Mouse (Mus musculus) embryonic fibroblast, embryonic 13.5 days (primary cell): ENCODE measurements around the gene Mgst3. TPM values are rescaled to one million over a fixed set of nuclear protein-coding genes. Genes with fewer than 3 reads are reported as not detected.

Experiments
- H3K27ac ChIP-seq: 2 replicates; pipeline ENCODE4 v1.5.1; 2012; ENCODE audit warnings: low read length, control low read depth, inconsistent platforms; ENCODE audit not compliant: insufficient read depth
- H3K4me1 ChIP-seq: 2 replicates; pipeline ENCODE4 v1.6.1; 2011; ENCODE audit warnings: low read length; ENCODE audit not compliant: control insufficient read depth, insufficient read depth
- H3K4me3 ChIP-seq: 2 replicates; pipeline ENCODE4 v1.5.1; 2011; ENCODE audit warnings: mild to moderate bottlenecking, control low read depth, low read length; ENCODE audit not compliant: insufficient read depth
- CTCF ChIP-seq: IDR thresholded peaks from 2 replicates; pipeline ENCODE4 v1.5.1; 2011; ENCODE audit warnings: mild to moderate bottlenecking, control low read depth, low read length, moderate library complexity, borderline replicate concordance; ENCODE audit not compliant: insufficient read depth
- POLR2A ChIP-seq: IDR thresholded peaks from 2 replicates; pipeline ENCODE4 v1.6.1; 2011; ENCODE audit warnings: low read depth, mild to moderate bottlenecking, control low read depth, low read length, moderate library complexity
- polyA plus RNA-seq: library from polyadenylated mRNA; stranded (reverse); fragments of >200 nt; gene quantifications from 2 replicates; pipeline ENCODE4 v1.2.4, GENCODE M21; 2011; ENCODE audit warnings: low read depth; ENCODE audit not compliant: missing spikeins, insufficient read length

The Mgst3 gene
- polyA plus RNA-seq, 1 experiment = 20.4 TPM

- H3K27ac ChIP-seq = no peak overlapping the region
- H3K4me3 ChIP-seq = no peak overlapping the region
- H3K4me1 ChIP-seq = no peaks in the 10 kb centered on the region
- no peak for TF ChIP-seq POLR2A
- no peak for TF ChIP-seq CTCF
Observed at GRCm38 (mm10) chr1:167342831-167343230, 50.8 kb downstream of the Mgst3 start.

- no peak for TF ChIP-seq CTCF
- TF ChIP-seq POLR2A = no peak
- Histone ChIP-seq H3K27ac (no peak overlapping the region), H3K4me3 (no peak overlapping the region), H3K4me1 (no peaks in the 10 kb centered on the region)
Observed at GRCm38 (mm10) chr1:167340910-167341528, 52.6 kb downstream of the Mgst3 start.

GRCm38 (mm10) chr1:167340111-167340787 is 53.4 kb downstream of the Mgst3 start:
- no peaks in the 10 kb centered on the region for H3K4me1 ChIP-seq
- peak overlapping the region; percentile 47 for H3K4me3 ChIP-seq
- TF ChIP-seq CTCF (no peak), POLR2A (no peak)
- no peak overlapping the region for H3K27ac ChIP-seq

- no peaks in the 10 kb centered on the region for H3K4me1 ChIP-seq
- no peak overlapping the region for H3K27ac ChIP-seq
- no peak for TF ChIP-seq CTCF
- TF ChIP-seq POLR2A = no peak
- H3K4me3 ChIP-seq = no peak overlapping the region
Observed at GRCm38 (mm10) chr1:167339177-167339781, 54.4 kb downstream of the Mgst3 start.

GRCm38 (mm10) chr1:167337463-167338095 is 56.1 kb downstream of the Mgst3 start:
- no peak for TF ChIP-seq POLR2A
- TF ChIP-seq CTCF = peak; percentile 35; the same call in 1 of the 2 replicates

GRCm38 (mm10) chr1:167336398-167336797 is 57.2 kb downstream of the Mgst3 start:
- Histone ChIP-seq H3K4me1 (no peaks in the 10 kb centered on the region), H3K4me3 (no peak overlapping the region), H3K27ac (no peak overlapping the region)
- TF ChIP-seq POLR2A (no peak), CTCF (no peak)

More at GRCm38 (mm10) chr1:167337463-167338095, 56.1 kb downstream of the Mgst3 start:
- Histone ChIP-seq H3K4me3 (no peak overlapping the region), H3K27ac (no peak overlapping the region), H3K4me1 (no peaks in the 10 kb centered on the region)

- Histone ChIP-seq H3K27ac (no peak overlapping the region), H3K4me3 (no peak overlapping the region), H3K4me1 (no peaks in the 10 kb centered on the region)
- no peak for TF ChIP-seq POLR2A
- TF ChIP-seq CTCF = no peak
Observed at GRCm38 (mm10) chr1:167331106-167331505, 62.5 kb downstream of the Mgst3 start.

- H3K4me3 ChIP-seq = no peak overlapping the region
- TF ChIP-seq CTCF (no peak), POLR2A (no peak)
Observed at GRCm38 (mm10) chr1:167328776-167329175, 64.9 kb downstream of the Mgst3 start.

More at GRCm38 (mm10) chr1:167328776-167329175, 64.9 kb downstream of the Mgst3 start:
- no peak overlapping the region for H3K27ac ChIP-seq
- H3K4me1 ChIP-seq = no peaks in the 10 kb centered on the region

Other genes with a start within 250 kb of the Mgst3 start
- 132 and 164 TPM in 2 replicates for gene Uck2, start 108.5 kb downstream of the Mgst3 start, polyA plus RNA-seq
- gene Tmco1, start 85.5 kb downstream of the Mgst3 start, polyA plus RNA-seq = 81.7 and 105 TPM in 2 replicates
- 18.2 and 22.9 TPM in 2 replicates for gene Aldh9a1, start 43.9 kb downstream of the Mgst3 start, polyA plus RNA-seq
- not detected in 2 replicates for gene Lrrc52, start 72.9 kb upstream of the Mgst3 start, polyA plus RNA-seq
- not detected in 2 replicates for gene Rxrg, start 204.5 kb upstream of the Mgst3 start, polyA plus RNA-seq